Mouse (Mus musculus): ENCODE results near the gene Cckbr. TPM values are rescaled to one million over a fixed set of nuclear protein-coding genes. Genes with fewer than 3 reads are reported as not detected.
A peak's percentile ranks its signal among the peaks of the same experiment; 100 is the strongest.
"Not testable (repeated sequence)": the region's sequence is repeated elsewhere in the genome, so short reads cannot be mapped to it uniquely, and the experiment has no call there.

Gene Cckbr
- polyA plus RNA-seq, 1 experiment from 2014 or later = 3.8 TPM

- not testable (repeated sequence) for H3K36me3 ChIP-seq (replicated peaks; ENCODE audit: control insufficient read depth, insufficient read depth); H3K4me2 ChIP-seq (replicated peaks); H3K9me3 ChIP-seq (ENCODE audit: control insufficient read depth, low read length); H3K27me3 ChIP-seq (ENCODE audit: control insufficient read depth, insufficient read depth, low read length); H3K4me3 ChIP-seq (replicated peaks; ENCODE audit: low read length); H3K4me1 ChIP-seq (replicated peaks; ENCODE audit: control insufficient read depth, insufficient read depth, low read length); H3K27ac ChIP-seq; H3K9ac ChIP-seq; ATAC-seq (ENCODE audit: low FRiP score); DNase-seq (ENCODE audit: low spot score)
- WGBS = 80% methylated on average over 5 of the region's 5 CpGs
Observed at GRCm38 (mm10) chr7:105465505-105465904, 40.0 kb downstream of the Cckbr start.

GRCm38 (mm10) chr7:105472607-105473006, 47.1 kb downstream of the Cckbr start:
- Histone ChIP-seq H3K36me3 (replicated peaks; ENCODE audit: control insufficient read depth, insufficient read depth) (no peaks in the 10 kb centered on the region), H3K27me3 (ENCODE audit: control insufficient read depth, insufficient read depth, low read length) (no peaks in the 10 kb centered on the region), H3K9ac (no peak overlapping the region), H3K27ac (no peak overlapping the region), H3K9me3 (ENCODE audit: control insufficient read depth, low read length) (no peaks in the 10 kb centered on the region), H3K4me3 (replicated peaks; ENCODE audit: low read length) (no peak overlapping the region), H3K4me2 (replicated peaks) (no peak overlapping the region), H3K4me1 (replicated peaks; ENCODE audit: control insufficient read depth, insufficient read depth, low read length) (no peaks in the 10 kb centered on the region)
- 75% methylated on average over 1 of the region's 1 CpGs for WGBS
- DNase-seq (ENCODE audit: low spot score) (no peak), ATAC-seq (ENCODE audit: low FRiP score) (no peak)

GRCm38 (mm10) chr7:105474771-105475315, 49.3 kb downstream of the Cckbr start:
- H3K27me3 ChIP-seq (ENCODE audit: control insufficient read depth, insufficient read depth, low read length) = no peaks in the 10 kb centered on the region
- WGBS = 75% methylated on average over 4 of the region's 4 CpGs
- H3K27ac ChIP-seq = no peak overlapping the region
- H3K36me3 ChIP-seq (replicated peaks; ENCODE audit: control insufficient read depth, insufficient read depth) = no peaks in the 10 kb centered on the region
- no peaks in the 10 kb centered on the region for H3K9me3 ChIP-seq (ENCODE audit: control insufficient read depth, low read length)
- no peak overlapping the region for H3K9ac ChIP-seq
- ATAC-seq (ENCODE audit: low FRiP score) (no peak), DNase-seq (ENCODE audit: low spot score) (no peak)
- no peak overlapping the region for H3K4me2 ChIP-seq (replicated peaks)
- no peak overlapping the region for H3K4me3 ChIP-seq (replicated peaks; ENCODE audit: low read length)
- H3K4me1 ChIP-seq (replicated peaks; ENCODE audit: control insufficient read depth, insufficient read depth, low read length) = no peaks in the 10 kb centered on the region

GRCm38 (mm10) chr7:105475396-105475949, 49.9 kb downstream of the Cckbr start:
- ATAC-seq (ENCODE audit: low FRiP score) (no peak), DNase-seq (ENCODE audit: low spot score) (no peak)
- H3K4me1 ChIP-seq (replicated peaks; ENCODE audit: control insufficient read depth, insufficient read depth, low read length) = no peaks in the 10 kb centered on the region
- no peak overlapping the region for H3K9ac ChIP-seq
- no peak overlapping the region for H3K27ac ChIP-seq
- WGBS = 83% methylated on average over 7 of the region's 7 CpGs
- H3K4me3 ChIP-seq (replicated peaks; ENCODE audit: low read length) = no peak overlapping the region
- H3K36me3 ChIP-seq (replicated peaks; ENCODE audit: control insufficient read depth, insufficient read depth) = no peaks in the 10 kb centered on the region
- no peaks in the 10 kb centered on the region for H3K9me3 ChIP-seq (ENCODE audit: control insufficient read depth, low read length)
- H3K4me2 ChIP-seq (replicated peaks) = no peak overlapping the region
- H3K27me3 ChIP-seq (ENCODE audit: control insufficient read depth, insufficient read depth, low read length) = no peaks in the 10 kb centered on the region

GRCm38 (mm10) chr7:105476683-105477432, 51.3 kb downstream of the Cckbr start:
- H3K27ac ChIP-seq = no peak overlapping the region
- 75% methylated on average over 10 of the region's 10 CpGs for WGBS
- H3K36me3 ChIP-seq (replicated peaks; ENCODE audit: control insufficient read depth, insufficient read depth) = no peaks in the 10 kb centered on the region
- H3K4me3 ChIP-seq (replicated peaks; ENCODE audit: low read length) = no peak overlapping the region
- H3K27me3 ChIP-seq (ENCODE audit: control insufficient read depth, insufficient read depth, low read length) = no peaks in the 10 kb centered on the region
- ATAC-seq (ENCODE audit: low FRiP score) (no peak), DNase-seq (ENCODE audit: low spot score) (no peak)
- no peaks in the 10 kb centered on the region for H3K9me3 ChIP-seq (ENCODE audit: control insufficient read depth, low read length)
- no peak overlapping the region for H3K9ac ChIP-seq
- H3K4me1 ChIP-seq (replicated peaks; ENCODE audit: control insufficient read depth, insufficient read depth, low read length) = peaks cover 8% of the 10 kb centered on the region; the same call in 1 of the 2 replicates
- no peak overlapping the region for H3K4me2 ChIP-seq (replicated peaks)

- H3K4me3 ChIP-seq (replicated peaks; ENCODE audit: low read length) = no peak overlapping the region
- no peaks in the 10 kb centered on the region for H3K9me3 ChIP-seq (ENCODE audit: control insufficient read depth, low read length)
- H3K4me1 ChIP-seq (replicated peaks; ENCODE audit: control insufficient read depth, insufficient read depth, low read length) = peaks cover 13% of the 10 kb centered on the region
- no peak overlapping the region for H3K9ac ChIP-seq
- ATAC-seq (ENCODE audit: low FRiP score) (no peak), DNase-seq (ENCODE audit: low spot score) (no peak)
- 92% methylated on average over 1 of the region's 1 CpGs for WGBS
- H3K4me2 ChIP-seq (replicated peaks) = no peak overlapping the region
- H3K27me3 ChIP-seq (ENCODE audit: control insufficient read depth, insufficient read depth, low read length) = no peaks in the 10 kb centered on the region
- no peaks in the 10 kb centered on the region for H3K36me3 ChIP-seq (replicated peaks; ENCODE audit: control insufficient read depth, insufficient read depth)
- no peak overlapping the region for H3K27ac ChIP-seq
Observed at GRCm38 (mm10) chr7:105477433-105477700, 51.8 kb downstream of the Cckbr start.

- Histone ChIP-seq H3K27me3 (ENCODE audit: control insufficient read depth, insufficient read depth, low read length) (no peaks in the 10 kb centered on the region), H3K4me3 (replicated peaks; ENCODE audit: low read length) (no peak overlapping the region), H3K9ac (no peak overlapping the region), H3K27ac (no peak overlapping the region), H3K4me1 (replicated peaks; ENCODE audit: control insufficient read depth, insufficient read depth, low read length) (peaks cover 15% of the 10 kb centered on the region), H3K36me3 (replicated peaks; ENCODE audit: control insufficient read depth, insufficient read depth) (no peaks in the 10 kb centered on the region), H3K4me2 (replicated peaks) (no peak overlapping the region), H3K9me3 (ENCODE audit: control insufficient read depth, low read length) (no peaks in the 10 kb centered on the region)
- no peak for ATAC-seq (ENCODE audit: low FRiP score)
- peak; percentile 68 for DNase-seq (ENCODE audit: low spot score)
- 62% methylated on average over 3 of the region's 3 CpGs for WGBS
Observed at GRCm38 (mm10) chr7:105477841-105478240, 52.3 kb downstream of the Cckbr start.

- WGBS = 90% methylated on average over 8 of the region's 8 CpGs
- no peak for DNase-seq (ENCODE audit: low spot score)
- H3K27ac ChIP-seq = no peak overlapping the region
- no peak overlapping the region for H3K4me2 ChIP-seq (replicated peaks)
- no peaks in the 10 kb centered on the region for H3K36me3 ChIP-seq (replicated peaks; ENCODE audit: control insufficient read depth, insufficient read depth)
- H3K4me1 ChIP-seq (replicated peaks; ENCODE audit: control insufficient read depth, insufficient read depth, low read length) = peaks cover 15% of the 10 kb centered on the region
- H3K9ac ChIP-seq = no peak overlapping the region
- H3K4me3 ChIP-seq (replicated peaks; ENCODE audit: low read length) = no peak overlapping the region
- H3K27me3 ChIP-seq (ENCODE audit: control insufficient read depth, insufficient read depth, low read length) = no peaks in the 10 kb centered on the region
- no peaks in the 10 kb centered on the region for H3K9me3 ChIP-seq (ENCODE audit: control insufficient read depth, low read length)
- no peak for ATAC-seq (ENCODE audit: low FRiP score)
Observed at GRCm38 (mm10) chr7:105478344-105478743, 52.8 kb downstream of the Cckbr start.

GRCm38 (mm10) chr7:105479232-105479631, 53.7 kb downstream of the Cckbr start:
- H3K27ac ChIP-seq = peak overlapping the region; percentile 21; the same call in 1 of the 2 replicates
- 91% methylated on average over 6 of the region's 6 CpGs for WGBS

More at GRCm38 (mm10) chr7:105479232-105479631, 53.7 kb downstream of the Cckbr start:
- Histone ChIP-seq H3K36me3 (replicated peaks; ENCODE audit: control insufficient read depth, insufficient read depth) (no peaks in the 10 kb centered on the region), H3K4me3 (replicated peaks; ENCODE audit: low read length) (no peak overlapping the region), H3K9me3 (ENCODE audit: control insufficient read depth, low read length) (no peaks in the 10 kb centered on the region), H3K4me1 (replicated peaks; ENCODE audit: control insufficient read depth, insufficient read depth, low read length) (peaks cover 15% of the 10 kb centered on the region), H3K27me3 (ENCODE audit: control insufficient read depth, insufficient read depth, low read length) (no peaks in the 10 kb centered on the region), H3K9ac (no peak overlapping the region), H3K4me2 (replicated peaks) (no peak overlapping the region)
- no peak for DNase-seq (ENCODE audit: low spot score)
- no peak for ATAC-seq (ENCODE audit: low FRiP score)
